Mouse (Mus musculus): ENCODE results near the gene Slc26a11. TPM values are rescaled to one million over a fixed set of nuclear protein-coding genes. Genes with fewer than 3 reads are reported as not detected.

Gene Slc26a11
- total RNA-seq, 1 experiment from 2014 or later: 18.0 TPM

DNA sequence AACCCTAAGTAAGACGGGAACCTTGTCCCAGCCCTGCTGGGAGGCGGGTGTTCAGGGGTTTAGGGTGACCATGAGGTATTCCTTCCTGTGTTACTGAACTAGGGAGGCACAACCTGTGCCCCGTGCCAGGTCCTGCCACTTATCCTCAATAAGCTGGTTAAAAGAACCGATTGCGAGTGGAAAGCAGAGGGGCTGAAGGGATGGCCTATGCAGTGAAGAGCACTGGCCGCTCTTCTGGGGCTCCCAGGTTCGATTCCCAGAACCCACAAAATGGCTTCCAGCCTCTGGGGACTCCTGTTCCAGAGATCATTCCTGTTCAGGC lies 38.1 kb downstream of the Slc26a11 start:
- no peak for ATAC-seq (ENCODE audit: extremely low read depth, insufficient number of reproducible peaks, low FRiP score, poor library complexity, severe bottlenecking)

DNA sequence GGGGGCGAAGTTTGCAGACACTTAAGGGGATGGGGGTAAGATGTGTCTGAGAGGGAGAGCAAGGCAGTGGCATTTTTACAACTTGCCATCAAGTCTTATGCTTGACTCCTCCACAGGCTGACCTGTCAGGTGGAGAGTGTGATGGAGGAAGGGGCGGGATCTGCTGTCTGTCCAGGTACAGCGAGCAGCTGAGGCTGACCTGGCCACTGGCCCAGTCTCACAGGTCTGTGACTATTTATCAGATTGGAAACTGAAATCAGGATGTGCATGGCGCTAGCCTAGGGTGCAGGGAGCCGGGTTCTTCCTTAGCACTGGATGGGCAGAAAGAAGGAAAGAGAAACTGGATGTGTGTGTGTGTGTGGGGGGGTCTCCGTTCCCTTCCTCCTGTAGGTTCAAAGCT lies 38.9 kb downstream of the Slc26a11 start:
- no peak for ATAC-seq (ENCODE audit: extremely low read depth, insufficient number of reproducible peaks, low FRiP score, poor library complexity, severe bottlenecking)

- ATAC-seq (ENCODE audit: extremely low read depth, insufficient number of reproducible peaks, low FRiP score, poor library complexity, severe bottlenecking): no peak
Observed at GRCm38 (mm10) chr11:119395394-119395793, 40.0 kb downstream of the Slc26a11 start.

DNA sequence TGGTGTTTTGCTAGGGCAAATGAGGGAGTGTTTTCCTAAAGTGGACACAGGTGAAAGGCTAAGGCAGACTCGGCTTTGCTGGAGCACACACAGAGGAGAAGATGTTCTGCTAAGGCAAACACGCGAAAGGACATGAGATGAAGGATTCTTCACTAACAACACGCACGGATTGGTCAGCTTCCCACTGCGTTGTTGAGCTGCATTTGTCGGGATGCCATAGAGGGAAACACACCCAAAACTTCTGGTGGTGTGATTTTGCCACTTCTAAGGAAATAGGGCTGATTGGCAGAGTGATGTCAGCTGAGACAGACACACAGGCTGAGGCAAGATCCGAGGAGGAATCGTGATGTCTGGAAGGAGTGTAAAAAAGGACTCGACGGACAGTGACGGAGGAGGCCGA lies 40.6 kb downstream of the Slc26a11 start:
- no peak for ATAC-seq (ENCODE audit: extremely low read depth, insufficient number of reproducible peaks, low FRiP score, poor library complexity, severe bottlenecking)

- ATAC-seq (ENCODE audit: extremely low read depth, insufficient number of reproducible peaks, low FRiP score, poor library complexity, severe bottlenecking): no peak
Observed at GRCm38 (mm10) chr11:119396461-119396860, 41.1 kb downstream of the Slc26a11 start.

DNA sequence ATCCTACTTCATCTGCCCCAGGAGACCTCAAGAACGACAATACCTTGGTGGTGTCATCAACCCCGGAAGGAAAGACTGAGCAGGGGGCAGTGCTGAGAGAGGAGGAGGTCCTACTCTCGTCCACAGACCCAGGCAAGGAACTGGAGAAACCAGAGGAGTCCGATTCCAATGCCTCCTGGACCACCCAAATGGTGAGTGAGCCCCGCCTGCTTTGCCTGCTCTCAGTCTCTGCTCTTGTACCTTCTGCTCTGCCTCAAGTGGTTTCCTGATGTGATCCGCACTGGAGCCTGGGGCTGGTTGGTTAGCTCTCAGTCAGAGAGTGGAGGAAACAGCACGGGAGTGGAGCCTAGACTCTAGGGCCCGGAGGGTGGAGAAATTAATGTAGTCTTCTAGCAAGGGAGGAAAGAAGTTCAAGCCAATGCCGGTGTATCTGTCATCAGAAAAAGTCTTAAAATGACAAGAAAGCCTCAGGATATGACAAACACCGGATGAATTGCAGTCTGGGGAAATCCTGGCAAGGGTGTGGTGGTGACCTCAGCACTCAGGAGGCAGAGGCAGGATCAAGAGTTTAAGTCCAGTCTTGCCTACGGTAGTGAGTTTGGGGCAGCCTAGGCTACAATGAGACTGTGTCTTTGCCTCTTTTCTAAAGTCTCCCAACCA lies 47.3 kb downstream of the Slc26a11 start:
- no peak for ATAC-seq (ENCODE audit: extremely low read depth, insufficient number of reproducible peaks, low FRiP score, poor library complexity, severe bottlenecking)

DNA sequence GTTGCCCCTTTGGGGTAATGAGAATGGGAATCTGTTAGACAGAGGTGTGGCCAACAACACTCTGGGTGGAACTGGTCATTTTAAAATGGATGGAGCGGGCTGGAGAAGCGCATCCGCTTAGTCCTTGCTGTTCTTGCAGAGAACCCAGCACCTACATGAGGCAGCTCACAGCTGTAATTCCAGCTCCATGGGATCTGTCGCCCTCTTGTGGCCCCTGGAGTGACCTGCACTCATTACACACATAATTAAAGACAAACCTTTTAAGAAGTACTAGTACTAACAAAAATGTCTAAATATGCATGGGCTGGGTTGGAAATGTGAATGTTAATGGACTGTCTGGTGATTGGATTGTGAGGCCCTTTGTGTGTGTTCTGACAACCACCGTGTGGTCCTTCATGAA lies 49.3 kb downstream of the Slc26a11 start:
- ATAC-seq (ENCODE audit: extremely low read depth, insufficient number of reproducible peaks, low FRiP score, poor library complexity, severe bottlenecking): 0 out of 2 replicates have a peak, but pooled peaks have one; percentile 39

DNA sequence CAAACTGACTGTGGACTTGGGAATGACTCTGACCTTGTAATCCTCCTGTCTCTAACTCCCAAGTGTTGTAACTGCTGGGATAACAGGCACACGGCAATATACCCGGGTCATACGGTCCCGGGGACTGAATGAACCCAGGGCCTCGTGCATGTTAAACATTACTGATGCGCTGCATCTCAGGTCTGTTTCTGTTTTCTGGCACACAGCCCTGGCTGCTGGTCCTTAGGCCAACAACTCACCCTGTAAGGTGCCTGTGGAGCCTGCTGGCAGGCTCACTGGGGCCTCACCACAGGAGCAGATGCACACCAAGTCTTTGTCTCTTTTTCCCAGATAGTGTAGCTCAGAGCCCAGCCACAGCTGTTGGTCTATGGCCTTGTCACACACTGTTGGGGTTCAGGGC lies 52.0 kb downstream of the Slc26a11 start:
- no peak for ATAC-seq (ENCODE audit: extremely low read depth, insufficient number of reproducible peaks, low FRiP score, poor library complexity, severe bottlenecking)

DNA sequence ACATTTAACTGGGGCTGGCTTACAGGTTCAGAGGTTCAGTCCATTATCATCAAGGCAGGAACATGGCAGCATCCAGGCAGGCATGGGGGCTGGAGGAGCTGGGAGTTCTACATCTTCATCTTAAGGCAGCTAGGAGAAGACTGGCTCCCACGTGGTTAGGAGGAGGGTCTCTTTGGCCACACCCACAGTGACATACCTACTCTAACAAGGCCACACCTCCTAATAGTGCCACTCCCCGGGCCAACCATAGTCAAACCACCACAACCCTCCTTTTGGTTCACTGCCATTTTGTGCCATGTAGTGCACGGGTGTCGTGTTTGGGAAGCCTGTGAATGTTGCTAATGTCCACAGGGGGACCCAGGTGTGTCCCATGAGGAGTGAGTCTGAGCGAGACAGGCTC lies 52.6 kb downstream of the Slc26a11 start:
- ATAC-seq (ENCODE audit: extremely low read depth, insufficient number of reproducible peaks, low FRiP score, poor library complexity, severe bottlenecking): no peak

DNA sequence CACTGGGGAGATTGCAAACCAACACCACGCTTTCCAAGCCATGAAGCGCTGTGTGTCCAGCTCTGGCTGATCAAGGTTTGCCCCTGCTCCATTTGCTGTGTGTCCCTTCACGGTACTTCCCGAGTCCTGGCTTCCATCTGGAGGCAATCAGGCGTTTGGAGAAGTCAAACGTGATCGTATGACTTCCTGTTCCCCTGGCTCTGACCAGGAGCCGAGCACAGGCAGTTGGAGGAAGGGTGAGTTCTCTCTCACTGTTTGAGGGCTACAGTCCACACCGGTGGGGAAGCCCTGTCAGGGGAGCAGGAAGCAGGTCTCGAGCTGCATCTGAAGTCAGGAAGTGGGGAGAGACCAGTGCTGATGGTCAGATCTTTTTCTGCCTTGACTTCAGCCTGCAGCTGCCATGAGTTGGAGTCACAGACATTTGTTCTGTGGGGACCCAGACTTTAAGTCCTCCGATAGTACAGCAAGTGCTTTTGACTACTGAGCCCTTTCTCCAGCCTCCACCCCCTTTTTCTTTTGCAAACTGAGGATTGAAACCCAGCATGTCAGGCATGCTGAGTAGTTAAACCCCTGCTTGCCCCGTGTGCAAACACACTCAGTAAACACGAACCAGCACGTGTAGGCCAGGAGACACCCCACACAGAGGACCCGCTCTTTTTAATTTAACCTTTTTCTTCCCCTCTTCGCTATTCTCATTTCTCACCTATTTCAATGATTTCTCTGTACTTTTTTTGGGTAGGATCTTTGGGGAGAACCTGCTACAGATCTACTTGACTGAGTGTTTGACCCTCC lies 64.2 kb downstream of the Slc26a11 start:
- no peak for ATAC-seq (ENCODE audit: extremely low read depth, insufficient number of reproducible peaks, low FRiP score, poor library complexity, severe bottlenecking)

DNA sequence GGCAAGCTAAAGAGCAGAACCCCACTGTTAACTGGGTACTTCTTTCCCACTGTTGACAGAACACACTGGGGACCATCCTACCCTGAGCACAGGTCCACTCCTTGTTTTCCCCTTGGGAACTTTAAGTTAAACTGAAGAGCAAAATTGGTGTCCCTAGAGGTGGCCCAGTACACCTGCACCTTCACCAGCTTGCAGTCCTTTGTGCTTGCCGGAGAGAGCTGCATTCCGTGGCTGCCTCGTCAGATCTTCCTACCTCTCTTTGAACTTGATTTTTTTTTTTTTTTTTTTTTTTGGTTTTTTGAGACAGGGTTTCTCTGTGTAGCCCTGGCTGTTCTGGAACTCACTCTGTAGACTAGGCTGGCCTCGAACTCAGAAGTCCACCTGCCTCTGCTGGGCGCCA lies 65.1 kb downstream of the Slc26a11 start:
- ATAC-seq (ENCODE audit: extremely low read depth, insufficient number of reproducible peaks, low FRiP score, poor library complexity, severe bottlenecking): no peak

DNA sequence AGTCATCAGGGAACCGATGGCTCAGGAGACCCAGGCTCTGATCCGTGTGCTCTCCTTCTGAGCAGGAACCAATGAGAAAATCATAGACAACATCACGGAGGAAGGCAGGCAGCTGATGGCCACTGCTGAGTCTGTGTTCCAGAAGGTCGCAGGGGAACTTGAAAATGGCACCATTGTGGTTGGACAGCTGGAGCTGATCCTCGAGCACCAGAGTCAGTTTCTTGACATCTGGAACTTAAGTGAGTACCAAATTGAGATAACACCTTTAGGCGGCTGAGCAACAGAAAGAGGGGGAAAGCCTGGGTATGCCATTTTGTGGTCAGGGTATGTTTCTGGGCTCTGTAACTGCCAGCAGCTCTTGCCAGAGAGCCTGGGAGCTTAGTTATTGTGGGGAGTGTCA lies 72.1 kb downstream of the Slc26a11 start:
- no peak for ATAC-seq (ENCODE audit: extremely low read depth, insufficient number of reproducible peaks, low FRiP score, poor library complexity, severe bottlenecking)

- no peak for ATAC-seq (ENCODE audit: extremely low read depth, insufficient number of reproducible peaks, low FRiP score, poor library complexity, severe bottlenecking)
Observed at GRCm38 (mm10) chr11:119427986-119428385, 72.6 kb downstream of the Slc26a11 start.

GRCm38 (mm10) chr11:119428649-119429136 lies 73.3 kb downstream of the Slc26a11 start:
- peak; percentile 85 for ATAC-seq (ENCODE audit: extremely low read depth, insufficient number of reproducible peaks, low FRiP score, poor library complexity, severe bottlenecking)

Other genes starting within 250 kb of the Slc26a11 start
- 0.12 and 0.23 TPM in 2 replicates for gene Tbc1d16, start 127.1 kb upstream of the Slc26a11 start, total RNA-seq (2017)
- gene Ccdc40, start 127.0 kb upstream of the Slc26a11 start, total RNA-seq (2017): not detected in 2 replicates
- gene Gaa, start 87.7 kb upstream of the Slc26a11 start, total RNA-seq (2017): 13.0 and 13.5 TPM in 2 replicates
- gene Eif4a3, start 55.5 kb upstream of the Slc26a11 start, total RNA-seq (2017): 96.0 and 123 TPM in 2 replicates
- gene Card14, start 47.8 kb upstream of the Slc26a11 start, total RNA-seq (2017): 0.12 TPM in 1 of 2 replicates, not detected in the other
- gene Sgsh, start within 50 bp of the Slc26a11 start, total RNA-seq (2017): 15.7 and 17.9 TPM in 2 replicates
- gene Rnf213, start 37.5 kb downstream of the Slc26a11 start, total RNA-seq (2017): 126 and 130 TPM in 2 replicates
- gene Endov, start 135.8 kb downstream of the Slc26a11 start, total RNA-seq (2017): 10.8 and 14.6 TPM in 2 replicates
- gene Nptx1, start 192.2 kb downstream of the Slc26a11 start, total RNA-seq (2017): not detected in 2 replicates
- gene Rptor, start 247.3 kb downstream of the Slc26a11 start, total RNA-seq (2017): 21.4 and 22.7 TPM in 2 replicates